In genomic region chr8:93933288-93933687, GRCm38 (mm10) we compare ENCODE assay signal across 16 mouse cellular contexts.
A peak's percentile ranks its signal among the peaks of the same experiment; 100 is the strongest.
DNase-seq lines count a peak whose midpoint lies in the region; ATAC-seq and TF ChIP-seq lines count a peak whose summit lies in the region.
"Had no signal": no experiment of that assay in that cellular context is flagged by ENCODE, and none has a peak within 500 bp of the region (broad histone marks: within the 10 kb centered on the region; RNA-seq: fewer than 3 reads in every experiment).

No protein-coding gene starts in this region.

- intact Hi-C loops in left cerebral cortex, adult 2 months (cut with DNase I), result loop anchor here (2.0 to 5.0 kb wide), 3 partner anchors 272 to 361 kb away; no protein-coding TSS in a partner anchor
- intact Hi-C loops in left cerebral cortex, postnatal 14 days (cut with DNase I), result loop anchor here (5.0 kb wide), 4 partner anchors 91 to 341 kb away; no protein-coding TSS in a partner anchor
- intact Hi-C loops in heart, postnatal 25 days (cut with DNase I), result loop anchor here (2.0 to 5.0 kb wide), 3 partner anchors 91 to 341 kb away; no protein-coding TSS in a partner anchor

- TF ChIP-seq CTCF in left cerebral cortex, adult 2 months (IDR thresholded peaks at IDR 0.05), result no peak
- no peak for TF ChIP-seq CTCF in olfactory bulb, adult 2 months (IDR thresholded peaks at IDR 0.05; ENCODE audit: insufficient read depth, low read depth, low read length)

- ATAC-seq in forebrain, embryonic 11.5 days (replicated peaks; ENCODE audit: low FRiP score), result peak; percentile 4; the same call in 1 of the 2 replicates
- no peak for ATAC-seq in forebrain, embryonic 12.5 days (ENCODE audit: low FRiP score)
- ATAC-seq in forebrain, embryonic 15.5 days (replicated peaks), result peak; percentile 53

- no peak overlapping the region for H3K9ac ChIP-seq in forebrain, embryonic 11.5 days (ENCODE audit: low read length)
- no peak overlapping the region for H3K9ac ChIP-seq in forebrain, embryonic 12.5 days
- H3K9ac ChIP-seq in forebrain, embryonic 15.5 days (replicated peaks), result no peak overlapping the region
- H3K9ac ChIP-seq: heart, embryonic 15.5 days; hindbrain, embryonic 14.5 days; intestine, embryonic 15.5 days had no signal

- no peak overlapping the region for H3K4me3 ChIP-seq in forebrain, embryonic 11.5 days (ENCODE audit: low read depth, low read length)
- no peak overlapping the region for H3K4me3 ChIP-seq in forebrain, embryonic 12.5 days (replicated peaks)
- no peak overlapping the region for H3K4me3 ChIP-seq in left cerebral cortex, adult 2 months
- H3K4me3 ChIP-seq in forebrain, embryonic 15.5 days, result no peak overlapping the region
- H3K4me3 ChIP-seq in olfactory bulb, adult 2 months (ENCODE audit: insufficient read depth, low read depth, low read length), result no peak overlapping the region
- H3K4me3 ChIP-seq: embryonic facial prominence, embryonic 10.5 days; erythroblast, embryonic 14.5 days; heart, adult 2 months; heart, embryonic 15.5 days; hindbrain, embryonic 10.5 days; intestine, embryonic 15.5 days had no signal

- H3K27ac ChIP-seq in forebrain, embryonic 11.5 days (ENCODE audit: low read depth, low read length), result no peak overlapping the region
- no peak overlapping the region for H3K27ac ChIP-seq in forebrain, embryonic 12.5 days
- peak overlapping the region; percentile 85; the same call in 1 of the 2 replicates for H3K27ac ChIP-seq in left cerebral cortex, adult 2 months
- peak overlapping the region; percentile 42 for H3K27ac ChIP-seq in forebrain, embryonic 15.5 days (replicated peaks)
- H3K27ac ChIP-seq in olfactory bulb, adult 2 months (ENCODE audit: insufficient read depth, low read depth, low read length), result 0 out of 2 replicates have a peak overlapping the region, but pooled peaks have one; percentile 63
- H3K27ac ChIP-seq: embryonic facial prominence, embryonic 10.5 days; heart, adult 2 months; heart, embryonic 15.5 days; hindbrain, embryonic 10.5 days; hindbrain, embryonic 14.5 days; intestine, embryonic 15.5 days had no signal

- H3K4me1 ChIP-seq in forebrain, embryonic 11.5 days (replicated peaks; ENCODE audit: control insufficient read depth, insufficient read depth, low read length), result peaks cover 8% of the 10 kb centered on the region
- H3K4me1 ChIP-seq in forebrain, embryonic 12.5 days, result peaks cover 24% of the 10 kb centered on the region
- H3K4me1 ChIP-seq in forebrain, embryonic 15.5 days, result peaks cover 36% of the 10 kb centered on the region
- peaks cover 44% of the 10 kb centered on the region for H3K4me1 ChIP-seq in olfactory bulb, adult 2 months (ENCODE audit: control insufficient read depth, insufficient read depth, low read length)
- H3K4me1 ChIP-seq: heart, embryonic 15.5 days had no signal

- no peaks in the 10 kb centered on the region for H3K9me3 ChIP-seq in forebrain, embryonic 11.5 days (ENCODE audit: control insufficient read depth, low read length)
- H3K9me3 ChIP-seq in forebrain, embryonic 12.5 days, result no peaks in the 10 kb centered on the region
- H3K9me3 ChIP-seq in forebrain, embryonic 15.5 days, result no peaks in the 10 kb centered on the region
- H3K9me3 ChIP-seq: embryonic facial prominence, embryonic 10.5 days; heart, embryonic 15.5 days; hindbrain, embryonic 10.5 days; intestine, embryonic 15.5 days had no signal

- WGBS in forebrain, embryonic 11.5 days, result 81% methylated on average over 2 of the region's 2 CpGs
- WGBS in forebrain, embryonic 12.5 days, result 71% methylated on average over 2 of the region's 2 CpGs
- WGBS in forebrain, embryonic 15.5 days, result 56% methylated on average over 2 of the region's 2 CpGs
- WGBS in olfactory bulb, adult 2 months, result 30% methylated on average over 2 of the region's 2 CpGs

- TF ChIP-seq POLR2A in olfactory bulb, adult 2 months (IDR thresholded peaks at IDR 0.05; ENCODE audit: insufficient read depth, low read depth, low read length), result no peak

- no peaks in the 10 kb centered on the region for H3K27me3 ChIP-seq in forebrain, embryonic 11.5 days (ENCODE audit: control insufficient read depth, insufficient read depth, low read length)
- H3K27me3 ChIP-seq in forebrain, embryonic 12.5 days, result no peaks in the 10 kb centered on the region
- H3K27me3 ChIP-seq in forebrain, embryonic 15.5 days, result no peaks in the 10 kb centered on the region
- H3K27me3 ChIP-seq: heart, embryonic 15.5 days; intestine, embryonic 15.5 days had no signal

- H3K36me3 ChIP-seq in forebrain, embryonic 11.5 days (ENCODE audit: control insufficient read depth, insufficient read depth, low read length), result no peaks in the 10 kb centered on the region
- peaks cover 3% of the 10 kb centered on the region; the same call in 1 of the 2 replicates for H3K36me3 ChIP-seq in forebrain, embryonic 12.5 days (replicated peaks)
- H3K36me3 ChIP-seq in forebrain, embryonic 15.5 days, result peaks cover 3% of the 10 kb centered on the region; the same call in 1 of the 2 replicates
- H3K36me3 ChIP-seq: embryonic facial prominence, embryonic 10.5 days; heart, embryonic 15.5 days; hindbrain, embryonic 10.5 days; intestine, embryonic 15.5 days had no signal

- DNase-seq in forebrain, embryonic 11.5 days (ENCODE audit: low spot score), result no peak
- no peak for DNase-seq in left cerebral cortex, adult 2 months (ENCODE audit: extremely low spot score in 1 of 2, low spot score in 2 of 2)
- DNase-seq in left cerebral cortex, postnatal 14 days (ENCODE audit: low spot score in 2 of 2), result no peak
- DNase-seq in heart, postnatal 25 days (ENCODE audit: low spot score), result no peak
- DNase-seq in lung, postnatal 4 days, result no peak

- H3K4me2 ChIP-seq in forebrain, embryonic 11.5 days (ENCODE audit: low read depth, low read length, severe bottlenecking), result no peak overlapping the region
- no peak overlapping the region for H3K4me2 ChIP-seq in forebrain, embryonic 12.5 days
- H3K4me2 ChIP-seq in forebrain, embryonic 15.5 days (replicated peaks), result no peak overlapping the region
- H3K4me2 ChIP-seq: heart, embryonic 11.5 days; heart, embryonic 15.5 days; hindbrain, embryonic 14.5 days; intestine, embryonic 15.5 days had no signal

Comparison
In these comparisons a context has a peak if more than half of its experiments do, and no peak if none do; other contexts are left out.
1. H3K27ac ChIP-seq: peak in left cerebral cortex, adult 2 months (single experiment), forebrain, embryonic 15.5 days (single experiment) and olfactory bulb, adult 2 months (single experiment); none in forebrain, embryonic 11.5 days (single experiment) and forebrain, embryonic 12.5 days (single experiment).